Mouse (Mus musculus) stomach, embryonic 15.5 days (tissue): ENCODE measurements around the gene Bok. TPM values are rescaled to one million over a fixed set of nuclear protein-coding genes. Genes with fewer than 3 reads are reported as not detected.
"Not testable (repeated sequence)": the region's sequence is repeated elsewhere in the genome, so short reads cannot be mapped to it uniquely, and the experiment has no call there.

ENCODE experiments used
- ATAC-seq: fragments of 200-750 bp; cut with Nextera tagmentation; 2 replicates; pipeline ENCODE4 v1.8.0; 2017; ENCODE audit warnings: low read depth, moderate number of reproducible peaks, moderate TSS enrichment; ENCODE audit not compliant: insufficient read depth, low FRiP score
- H3K27ac ChIP-seq: fragments of 300-500 bp; sonication (generic); 2 replicates; pipeline ENCODE4 v1.5.1; 2015; ENCODE audit warnings: mild to moderate bottlenecking, inconsistent platforms
- H3K27me3 ChIP-seq: fragments of 300-500 bp; sonication (generic); replicated peaks from 2 replicates; pipeline ENCODE4 v1.6.1; 2015; ENCODE audit warnings: inconsistent platforms
- H3K36me3 ChIP-seq: fragments of 300-500 bp; sonication (generic); 2 replicates; pipeline ENCODE4 v1.6.1; 2015; ENCODE audit warnings: inconsistent platforms
- H3K4me1 ChIP-seq: fragments of 300-500 bp; sonication (generic); 2 replicates; pipeline ENCODE4 v1.6.1; 2015; ENCODE audit warnings: inconsistent platforms
- H3K4me2 ChIP-seq: fragments of 300-500 bp; sonication (generic); 2 replicates; pipeline ENCODE4 v1.6.1; 2015; ENCODE audit warnings: mild to moderate bottlenecking, inconsistent platforms
- H3K4me3 ChIP-seq: fragments of 300-500 bp; sonication (generic); replicated peaks from 2 replicates; pipeline ENCODE4 v1.5.1; 2015; ENCODE audit warnings: inconsistent platforms
- H3K9ac ChIP-seq: fragments of 300-500 bp; sonication (generic); 2 replicates; pipeline ENCODE4 v1.6.1; 2015; ENCODE audit warnings: inconsistent platforms
- H3K9me3 ChIP-seq: fragments of 300-500 bp; sonication (generic); 2 replicates; pipeline ENCODE4 v1.6.1; 2016; ENCODE audit warnings: inconsistent platforms
- WGBS: fragments of 180-500 bp; shearing (Covaris S2); methylation state at CpG from one replicate; pipeline ENCODE4 v1.1.7; 2015; 5-methylcytosine and 5-hydroxymethylcytosine counted together
- polyA plus RNA-seq: library from polyadenylated mRNA; unstranded; fragments of >200 nt; fragmentation: Nextera tagmentation; extraction: Ambion mirVana; gene quantifications from 2 replicates; pipeline ENCODE4 v1.2.1, GENCODE M21; 2015

The Bok gene
- polyA plus RNA-seq, result 70.8 and 79.6 TPM in 2 replicates

DNA sequence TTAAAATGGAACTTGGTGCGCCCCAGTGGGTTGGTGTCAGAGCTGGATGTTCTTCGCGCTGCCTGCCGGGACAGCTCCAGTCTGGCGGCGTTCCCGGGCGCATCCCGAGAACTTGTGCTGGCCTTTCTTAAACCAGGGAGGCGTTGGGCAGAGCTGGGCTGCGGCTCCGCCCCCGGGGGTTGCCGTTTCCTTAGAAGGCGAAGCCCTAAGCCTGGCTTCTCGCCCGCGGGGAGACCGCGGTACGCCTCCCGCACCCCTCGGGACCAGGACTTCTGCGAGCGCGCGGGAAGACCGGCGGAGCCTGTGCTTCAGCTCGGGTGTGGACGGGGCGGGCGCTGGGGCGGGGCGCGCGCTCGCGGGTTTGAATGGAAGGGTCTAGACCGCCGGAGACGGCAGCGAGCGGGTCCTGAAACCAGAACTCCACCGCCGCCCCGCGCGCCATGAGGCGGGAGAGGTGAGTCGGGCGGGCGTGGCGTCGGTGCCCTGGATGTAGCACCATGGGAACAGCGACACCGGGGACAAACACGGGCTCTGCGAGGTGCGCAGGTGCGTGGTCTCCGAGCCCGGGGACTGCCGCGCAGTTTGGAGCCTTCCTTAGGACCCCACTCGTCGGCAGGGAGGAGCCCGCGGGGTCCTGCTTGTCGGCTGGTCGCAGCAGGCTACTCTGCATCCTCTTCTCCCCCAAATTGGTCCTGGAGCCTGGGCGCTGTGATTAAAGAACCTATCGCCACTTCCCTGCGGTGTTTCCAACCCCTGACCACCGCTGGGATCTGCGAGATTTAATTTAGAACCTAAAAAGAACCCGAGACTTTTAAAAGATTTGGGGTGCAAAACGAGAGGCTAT, at the start of gene Bok:
Gene Bok, plus strand, starts transcription at position 260 of the 844 bp plus-strand sequence.
- H3K9ac ChIP-seq, result peak within 1 kb of the TSS; percentile 27
- under 1% methylated on average over 78 of the region's 78 CpGs for WGBS
- ATAC-seq, result peak; percentile 47
- peak within 1 kb of the TSS; percentile 84 for H3K4me2 ChIP-seq
- H3K4me3 ChIP-seq, result peak within 1 kb of the TSS; percentile 62
- no peaks in the 10 kb centered on the region for H3K27me3 ChIP-seq
- peak within 1 kb of the TSS; percentile 77 for H3K27ac ChIP-seq
- no peaks in the 10 kb centered on the region for H3K36me3 ChIP-seq
- no peaks in the 10 kb centered on the region; the same call in none of the 2 replicates for H3K4me1 ChIP-seq
- H3K9me3 ChIP-seq, result no peaks in the 10 kb centered on the region

DNA sequence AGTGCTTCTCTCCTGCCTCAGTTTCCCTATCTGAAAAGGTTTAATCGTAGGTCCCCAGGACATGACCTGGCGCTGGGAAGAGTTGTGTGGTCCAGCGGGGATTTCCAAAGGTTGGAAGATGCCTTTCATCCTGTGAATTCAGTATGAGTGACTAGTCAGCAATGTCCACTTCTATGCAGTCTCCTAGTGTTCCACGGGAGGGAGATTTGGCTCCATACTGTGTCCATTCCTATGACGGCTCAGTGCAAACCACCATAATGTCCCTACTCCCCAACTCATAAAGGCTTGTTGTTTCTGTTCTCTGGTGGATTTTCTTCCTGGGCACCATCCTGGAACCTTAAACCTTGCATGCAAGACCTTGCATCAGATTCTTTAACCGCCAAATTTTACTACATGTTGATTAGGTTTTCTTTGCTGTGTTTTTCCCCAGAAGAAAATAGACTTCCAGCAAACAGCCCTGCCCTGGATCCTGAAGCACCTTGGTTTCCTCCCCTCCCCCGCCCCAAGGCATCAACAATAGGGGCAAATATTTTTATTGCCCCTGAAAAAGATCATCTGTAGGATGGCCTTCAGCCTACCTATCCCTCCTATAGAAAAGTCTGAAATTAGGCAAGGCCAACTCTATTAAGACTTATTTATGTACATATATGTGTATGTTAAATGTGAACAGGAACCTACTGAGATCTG, 49.1 kb upstream of the Bok start:
- peak overlapping the region; percentile 80 for H3K27ac ChIP-seq
- ATAC-seq, result 0 out of 2 replicates have a peak, but pooled peaks have one; percentile 14
- peak overlapping the region; percentile 29 for H3K9ac ChIP-seq
- H3K36me3 ChIP-seq, result no peaks in the 10 kb centered on the region
- no peaks in the 10 kb centered on the region for H3K9me3 ChIP-seq
- peak overlapping the region; percentile 79 for H3K4me3 ChIP-seq
- 26% methylated on average over 7 of the region's 7 CpGs for WGBS
- peaks cover 15% of the 10 kb centered on the region for H3K4me1 ChIP-seq
- H3K27me3 ChIP-seq, result no peaks in the 10 kb centered on the region
- peak overlapping the region; percentile 88 for H3K4me2 ChIP-seq

DNA sequence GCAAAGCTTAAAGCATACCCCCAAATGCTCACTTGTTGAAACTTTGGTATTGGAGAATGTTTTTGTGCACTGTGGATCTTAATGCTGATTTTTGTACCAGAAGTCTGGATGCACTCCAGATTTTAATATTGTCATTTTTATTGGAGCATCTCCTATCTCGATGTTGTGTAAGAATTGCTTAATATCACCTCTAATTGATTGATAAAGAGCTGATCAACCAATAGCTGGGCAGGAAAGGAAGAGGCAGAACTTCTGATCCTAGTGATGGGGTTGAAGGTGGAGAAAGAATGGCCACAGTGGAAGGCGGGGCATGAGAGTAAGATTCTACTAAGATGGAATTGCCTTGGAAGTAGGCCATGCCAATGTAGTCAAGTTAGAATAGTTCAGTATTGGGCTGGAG, 43.5 kb upstream of the Bok start:
- no peak for ATAC-seq
- H3K36me3 ChIP-seq, result no peaks in the 10 kb centered on the region
- WGBS, result 92% methylated on average over 2 of the region's 2 CpGs

DNA sequence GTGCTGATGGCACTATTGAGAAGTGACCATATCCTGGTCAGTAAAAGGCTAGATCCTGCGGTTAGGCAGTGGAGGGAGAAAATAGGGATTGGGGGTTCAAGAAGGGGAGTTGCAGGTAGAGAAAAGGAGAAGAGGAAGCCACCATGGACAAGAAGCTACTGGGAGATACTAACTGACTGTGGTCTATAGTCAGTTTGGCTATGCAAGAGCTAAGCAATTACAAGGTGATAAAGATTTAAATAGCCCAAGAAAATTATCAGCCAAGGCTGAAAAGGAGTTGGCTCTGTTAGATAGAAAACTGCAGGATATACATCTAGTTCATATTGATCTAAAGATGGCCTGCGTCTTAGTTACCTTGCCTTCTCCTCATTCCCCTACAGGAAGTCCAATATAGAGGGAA, 42.8 kb upstream of the Bok start:
- Histone ChIP-seq H3K36me3 (no peaks in the 10 kb centered on the region), H3K9ac (no peak overlapping the region), H3K27ac (no peak overlapping the region), H3K4me3 (no peak overlapping the region), H3K9me3 (no peaks in the 10 kb centered on the region), H3K4me2 (no peak overlapping the region), H3K4me1 (no peaks in the 10 kb centered on the region), H3K27me3 (no peaks in the 10 kb centered on the region)
- ATAC-seq, result no peak
- 87% methylated on average over 2 of the region's 2 CpGs for WGBS

More for the DNA sequence above, 43.5 kb upstream of the Bok start:
- Histone ChIP-seq H3K4me1 (no peaks in the 10 kb centered on the region), H3K4me2 (no peak overlapping the region), H3K9me3 (no peaks in the 10 kb centered on the region), H3K27me3 (no peaks in the 10 kb centered on the region), H3K4me3 (no peak overlapping the region), H3K9ac (no peak overlapping the region), H3K27ac (no peak overlapping the region)

DNA sequence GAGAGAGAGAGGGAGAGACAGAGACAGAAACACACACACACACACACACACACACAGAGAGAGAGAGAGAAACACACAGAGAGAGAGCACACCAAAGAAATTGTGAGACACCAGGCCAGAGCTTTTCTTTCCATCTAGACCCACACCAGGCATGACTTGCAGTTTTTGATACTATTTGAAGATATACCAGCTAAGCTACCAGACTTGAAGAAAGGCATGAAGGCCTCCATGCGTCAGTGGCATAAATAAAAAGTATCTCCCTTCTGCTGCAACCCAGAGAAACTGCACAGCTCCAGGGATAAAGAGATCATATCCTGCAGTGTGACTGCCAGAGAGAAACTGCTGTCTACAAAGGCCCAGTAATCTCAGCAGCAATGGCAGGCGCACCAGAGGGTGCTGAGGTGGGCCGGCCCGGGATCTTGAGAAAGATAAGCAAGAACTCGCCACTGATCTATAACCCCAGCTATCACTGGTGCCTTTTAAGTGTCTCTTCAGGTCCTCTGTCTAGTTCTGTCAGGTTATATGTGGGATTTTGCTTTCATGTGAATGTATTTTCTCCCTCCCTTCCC, 35.8 kb upstream of the Bok start:
- Histone ChIP-seq H3K9me3 (no peaks in the 10 kb centered on the region), H3K36me3 (no peaks in the 10 kb centered on the region), H3K9ac (no peak overlapping the region), H3K27me3 (no peaks in the 10 kb centered on the region), H3K4me2 (no peak overlapping the region), H3K4me3 (no peak overlapping the region), H3K4me1 (no peaks in the 10 kb centered on the region), H3K27ac (no peak overlapping the region)
- 62% methylated on average over 5 of the region's 5 CpGs for WGBS
- no peak for ATAC-seq

DNA sequence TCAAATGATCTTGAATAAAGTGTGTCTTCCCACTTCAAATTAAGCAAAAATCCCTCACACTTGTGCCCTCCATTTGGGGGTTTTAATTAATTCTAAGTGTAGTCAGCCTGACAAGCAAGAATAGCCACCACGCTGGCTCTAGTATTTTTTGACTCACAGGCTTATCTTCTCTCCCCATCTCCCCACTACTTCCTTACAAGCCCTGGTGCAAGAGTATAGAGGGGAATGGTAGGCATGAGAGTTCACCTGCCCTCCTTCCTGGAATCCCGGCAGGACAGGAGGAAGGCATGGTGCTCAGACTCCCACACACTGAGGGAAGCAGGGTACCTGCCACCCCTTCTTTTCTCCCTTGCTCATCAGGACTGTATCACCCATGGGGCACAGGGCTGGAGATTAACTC, 31.2 kb upstream of the Bok start:
- Histone ChIP-seq H3K27ac (no peak overlapping the region), H3K9ac (no peak overlapping the region), H3K36me3 (no peaks in the 10 kb centered on the region), H3K4me1 (no peaks in the 10 kb centered on the region), H3K9me3 (no peaks in the 10 kb centered on the region), H3K4me3 (no peak overlapping the region), H3K4me2 (no peak overlapping the region), H3K27me3 (no peaks in the 10 kb centered on the region)
- 46% methylated on average over 2 of the region's 2 CpGs for WGBS
- ATAC-seq, result no peak

DNA sequence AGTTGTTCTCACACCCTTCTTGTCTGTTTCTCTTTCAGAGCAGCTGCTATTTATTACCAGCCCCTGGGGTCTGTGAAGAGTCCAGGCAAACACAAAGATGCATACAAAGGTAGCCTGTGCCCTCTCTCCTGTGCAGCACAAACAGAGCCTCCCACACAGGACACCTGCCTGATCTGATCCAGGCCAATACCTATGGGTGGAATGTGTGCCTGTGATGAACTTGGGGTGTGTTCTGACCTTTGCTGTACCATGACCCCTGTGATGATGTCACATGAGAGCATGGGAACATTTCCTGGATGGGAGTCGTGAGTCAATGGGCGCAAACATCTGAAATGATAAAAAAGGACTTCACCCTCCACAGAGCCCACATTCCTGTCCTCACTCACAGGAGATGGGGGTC, 30.7 kb upstream of the Bok start:
- no peak for ATAC-seq
- H3K36me3 ChIP-seq, result no peaks in the 10 kb centered on the region
- no peaks in the 10 kb centered on the region for H3K9me3 ChIP-seq
- no peak overlapping the region for H3K4me2 ChIP-seq
- H3K4me1 ChIP-seq, result no peaks in the 10 kb centered on the region
- H3K4me3 ChIP-seq, result no peak overlapping the region
- no peak overlapping the region for H3K27ac ChIP-seq
- no peaks in the 10 kb centered on the region for H3K27me3 ChIP-seq
- WGBS, result 70% methylated on average over 2 of the region's 2 CpGs
- no peak overlapping the region for H3K9ac ChIP-seq

DNA sequence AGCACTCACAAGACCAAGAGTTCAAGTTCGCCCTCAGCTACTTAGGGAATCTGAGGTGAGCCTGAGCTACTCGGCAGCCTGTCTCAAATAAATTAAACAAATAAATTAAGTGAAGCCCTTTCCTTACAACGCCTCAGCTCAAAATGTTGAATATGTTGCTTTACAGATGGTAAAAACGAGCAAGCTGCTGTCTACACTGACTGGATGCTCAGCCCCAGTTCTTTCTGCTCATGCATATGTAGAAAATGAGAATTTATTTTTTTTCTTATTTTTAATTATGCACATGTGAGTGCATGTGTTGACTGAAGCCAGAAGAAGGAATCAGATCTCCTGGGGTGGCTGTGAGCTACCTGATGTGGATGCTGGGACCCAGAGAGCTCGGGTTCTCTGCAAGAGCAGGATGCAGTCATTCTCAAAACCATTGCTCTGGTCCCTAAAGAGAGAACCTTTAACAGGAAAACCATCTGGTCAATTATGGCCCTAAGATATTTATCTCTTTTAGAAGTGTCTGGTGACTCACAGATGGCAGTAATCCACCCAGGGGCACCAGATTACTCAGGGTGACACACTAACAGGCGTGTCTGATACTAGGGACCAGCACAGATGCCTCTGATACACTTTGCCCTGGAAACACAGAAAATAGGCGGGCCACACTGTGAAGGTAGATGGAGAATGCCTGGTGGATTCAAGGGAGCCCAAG, 29.0 kb upstream of the Bok start:
- no peaks in the 10 kb centered on the region for H3K9me3 ChIP-seq
- no peak overlapping the region for H3K27ac ChIP-seq
- no peaks in the 10 kb centered on the region for H3K36me3 ChIP-seq
- no peak overlapping the region for H3K4me3 ChIP-seq
- no peak for ATAC-seq
- WGBS, result 67% methylated on average over 7 of the region's 7 CpGs
- no peak overlapping the region for H3K4me2 ChIP-seq
- no peak overlapping the region for H3K9ac ChIP-seq
- no peaks in the 10 kb centered on the region for H3K27me3 ChIP-seq
- no peaks in the 10 kb centered on the region for H3K4me1 ChIP-seq

DNA sequence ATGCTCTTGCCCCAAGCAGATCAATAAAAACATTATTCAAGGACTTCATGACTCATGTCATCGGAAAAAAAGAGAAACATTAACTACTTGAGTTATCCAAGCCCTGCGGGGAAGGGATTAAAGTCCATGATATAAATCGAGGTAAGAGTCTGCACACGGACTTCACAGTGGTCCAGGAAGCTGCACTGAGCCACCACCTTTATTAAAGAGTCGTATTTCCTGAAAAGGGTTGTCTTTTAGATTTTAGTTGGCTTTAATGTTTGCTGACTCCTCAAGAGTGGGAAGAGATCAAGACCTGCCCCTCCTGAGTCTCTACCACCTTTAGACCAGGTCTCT, 28.5 kb upstream of the Bok start:
- H3K4me2 ChIP-seq, result no peak overlapping the region
- no peaks in the 10 kb centered on the region for H3K9me3 ChIP-seq
- ATAC-seq, result no peak
- H3K27ac ChIP-seq, result no peak overlapping the region
- H3K4me3 ChIP-seq, result no peak overlapping the region
- no peaks in the 10 kb centered on the region for H3K36me3 ChIP-seq
- H3K4me1 ChIP-seq, result no peaks in the 10 kb centered on the region
- H3K9ac ChIP-seq, result no peak overlapping the region
- H3K27me3 ChIP-seq, result no peaks in the 10 kb centered on the region
- WGBS, result 62% methylated on average over 5 of the region's 5 CpGs

DNA sequence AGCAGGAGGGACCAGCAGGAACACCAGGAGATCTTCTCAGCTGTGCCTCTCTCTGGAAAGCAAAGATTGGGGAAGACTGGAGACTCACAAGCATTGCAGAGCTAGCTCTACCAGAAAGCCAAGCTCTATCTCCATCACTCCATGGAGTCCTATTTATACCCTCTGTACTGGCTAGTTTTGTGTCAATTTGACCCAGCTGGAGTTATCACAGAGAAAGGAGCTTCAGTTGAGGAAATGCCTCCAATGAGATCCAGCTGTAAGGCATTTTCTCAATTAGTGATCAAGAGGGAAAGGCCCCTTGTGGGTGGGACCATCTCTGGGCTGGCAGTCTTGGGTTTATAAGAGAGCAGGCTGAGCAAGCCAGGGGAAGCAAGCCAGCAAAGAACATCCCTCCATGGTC, 26.9 kb upstream of the Bok start, which contains the start of gene Stk25:
Gene Stk25, minus strand, starts transcription at position 101 of the 400 bp plus-strand sequence.
- not testable (repeated sequence) for H3K9me3 ChIP-seq, H3K9ac ChIP-seq, H3K36me3 ChIP-seq, H3K4me2 ChIP-seq, H3K27me3 ChIP-seq, H3K27ac ChIP-seq, ATAC-seq, H3K4me3 ChIP-seq, H3K4me1 ChIP-seq

DNA sequence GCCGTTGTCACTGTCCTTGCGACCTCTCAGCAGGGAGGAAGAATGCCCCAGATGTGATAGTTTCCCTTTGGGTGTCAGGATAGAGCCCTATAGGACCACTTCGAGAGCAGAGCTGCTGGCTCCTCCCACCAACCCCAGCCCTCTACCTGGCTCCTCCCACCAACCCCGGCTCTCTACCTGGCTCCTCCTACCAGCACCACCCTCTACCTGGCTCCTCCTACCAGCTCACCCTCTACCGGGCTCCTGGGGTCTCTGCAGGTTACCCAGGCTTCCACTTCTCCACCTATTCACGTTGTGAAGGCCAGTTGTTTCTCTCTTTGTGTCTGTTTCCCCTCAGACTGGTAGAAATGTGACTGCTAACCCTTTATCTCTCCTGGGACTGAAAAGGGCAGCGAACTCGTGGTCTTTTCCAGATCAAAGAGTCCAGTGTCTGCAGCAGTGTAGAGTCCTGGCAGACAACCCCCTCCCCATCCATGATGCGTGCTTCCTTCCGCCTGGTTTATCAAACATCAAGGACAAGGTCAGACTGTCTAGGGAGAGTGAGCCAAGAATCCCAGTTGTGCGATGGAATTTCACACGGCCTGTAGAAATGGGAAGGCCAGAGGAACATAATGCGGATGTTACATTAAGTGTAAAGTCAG, 17.6 kb upstream of the Bok start:
- H3K36me3 ChIP-seq, result no peaks in the 10 kb centered on the region
- no peaks in the 10 kb centered on the region for H3K27me3 ChIP-seq
- no peaks in the 10 kb centered on the region for H3K9me3 ChIP-seq
- H3K9ac ChIP-seq, result no peak overlapping the region
- 30% methylated on average over 13 of the region's 13 CpGs for WGBS
- H3K4me1 ChIP-seq, result 0 out of 2 replicates have a peak, but pooled peaks cover 7% of the 10 kb centered on the region
- H3K27ac ChIP-seq, result peak overlapping the region; percentile 77; the same call in 1 of the 2 replicates
- H3K4me2 ChIP-seq, result no peak overlapping the region; the same call in 1 of the 2 replicates
- peak; percentile 37; the same call in 1 of the 2 replicates for ATAC-seq
- no peak overlapping the region for H3K4me3 ChIP-seq
